18 mouse cellular contexts compared by ENCODE assay signal in the genomic region with DNA sequence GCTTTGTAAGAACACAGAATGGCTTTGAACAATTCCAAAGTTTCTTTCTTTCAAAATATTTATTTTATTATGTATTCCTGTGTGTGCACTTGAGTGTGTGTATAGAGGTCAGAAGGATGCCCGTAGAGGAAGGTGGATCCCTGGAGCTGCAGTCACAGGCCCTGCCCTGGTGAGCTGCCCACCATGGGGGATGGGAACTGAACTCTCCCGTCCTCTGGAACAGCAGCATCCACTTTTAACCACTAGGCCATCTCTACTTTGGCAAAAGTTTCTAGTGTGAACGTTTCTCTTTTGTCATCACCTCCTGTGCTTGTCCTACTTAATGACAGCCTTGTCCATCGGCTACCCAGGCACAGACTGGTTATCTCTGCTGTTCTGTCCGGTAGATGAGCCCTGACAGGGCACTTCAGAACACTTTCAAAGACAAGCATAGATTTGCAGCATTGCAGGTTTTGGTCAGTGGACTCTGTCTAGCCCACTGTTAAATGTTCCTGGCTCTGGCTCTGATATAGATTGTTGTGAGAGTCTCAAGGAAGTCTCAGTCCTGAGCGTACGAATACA. TPM values are rescaled to one million over a fixed set of nuclear protein-coding genes. Genes with fewer than 3 reads are reported as not detected.
DNase-seq lines count a peak whose midpoint lies in the region; ATAC-seq lines count a peak whose summit lies in the region.
"Had no signal": no experiment of that assay in that cellular context is flagged by ENCODE, and none has a peak within 500 bp of the region (broad histone marks: within the 10 kb centered on the region; RNA-seq: fewer than 3 reads in every experiment).

No protein-coding gene starts in this region.

- peak; percentile 16 for DNase-seq in heart, adult 8-10 months (ENCODE audit: low spot score)
- DNase-seq in heart, embryonic 10.5 days (ENCODE audit: low spot score): no peak
- DNase-seq in heart, postnatal 4 days: peak; percentile 45
- no peak for DNase-seq in gastrocnemius, postnatal 14 days
- DNase-seq: adrenal gland, postnatal 14 days; cerebellum, adult 11-12 months; cerebellum, adult 9-10 months; cerebellum, postnatal 25 days; gastrocnemius, postnatal 10 days had no signal

- H3K4me3 ChIP-seq in heart, embryonic 10.5 days: no peak overlapping the region
- H3K4me3 ChIP-seq in heart, embryonic 11.5 days (ENCODE audit: low read depth, low read length): no peak overlapping the region
- H3K4me3 ChIP-seq in heart, embryonic 14.5 days (ENCODE audit: control insufficient read depth in 1 of 2, insufficient read depth in 1 of 2, low read depth in 1 of 2, low read length in 2 of 2): no peak overlapping the region
- H3K4me3 ChIP-seq: embryonic facial prominence, embryonic 12.5 days; forebrain, embryonic 15.5 days; hindbrain, embryonic 12.5 days; intestine, embryonic 15.5 days had no signal

- H3K27me3 ChIP-seq in heart, embryonic 10.5 days (ENCODE audit: insufficient read depth, poor library complexity, severe bottlenecking): peaks cover 35% of the 10 kb centered on the region
- 0 out of 2 replicates have a peak, but pooled peaks cover 3% of the 10 kb centered on the region for H3K27me3 ChIP-seq in heart, embryonic 11.5 days (ENCODE audit: control insufficient read depth, insufficient read depth, low read length)
- no peaks in the 10 kb centered on the region for H3K27me3 ChIP-seq in heart, embryonic 14.5 days (ENCODE audit: control insufficient read depth, insufficient read depth, low read length)
- H3K27me3 ChIP-seq: CH12.LX; embryonic facial prominence, embryonic 12.5 days; forebrain, embryonic 15.5 days; hindbrain, embryonic 12.5 days; intestine, embryonic 15.5 days; Patski had no signal

- intact Hi-C loops in gastrocnemius, postnatal 14 days (cut with DNase I; ENCODE audit: low total_unique reads): no loop called here

- ATAC-seq in heart, embryonic 11.5 days (replicated peaks; ENCODE audit: insufficient number of reproducible peaks, low FRiP score, low TSS enrichment): peak; percentile 53
- peak; percentile 69 for ATAC-seq in heart, embryonic 14.5 days (ENCODE audit: insufficient number of reproducible peaks, insufficient read depth, low FRiP score, low read depth)
- ATAC-seq: activated CD4-positive, CD25-positive, alpha-beta regulatory T cell, adult 4 months; forebrain, embryonic 15.5 days; intestine, embryonic 15.5 days had no signal

- no peaks in the 10 kb centered on the region for H3K36me3 ChIP-seq in heart, embryonic 10.5 days
- no peaks in the 10 kb centered on the region for H3K36me3 ChIP-seq in heart, embryonic 11.5 days (ENCODE audit: control insufficient read depth, insufficient read depth, low read length)
- H3K36me3 ChIP-seq in heart, embryonic 14.5 days (ENCODE audit: control insufficient read depth, insufficient read depth, low read length): 0 out of 2 replicates have a peak, but pooled peaks cover 4% of the 10 kb centered on the region
- H3K36me3 ChIP-seq: embryonic facial prominence, embryonic 12.5 days; forebrain, embryonic 15.5 days; hindbrain, embryonic 12.5 days; intestine, embryonic 15.5 days had no signal

- H3K9me3 ChIP-seq in heart, embryonic 10.5 days: no peaks in the 10 kb centered on the region
- no peaks in the 10 kb centered on the region for H3K9me3 ChIP-seq in heart, embryonic 11.5 days (replicated peaks; ENCODE audit: control insufficient read depth, low read length)
- H3K9me3 ChIP-seq in heart, embryonic 14.5 days (ENCODE audit: control insufficient read depth, low read length): no peaks in the 10 kb centered on the region
- H3K9me3 ChIP-seq: embryonic facial prominence, embryonic 12.5 days; forebrain, embryonic 15.5 days; hindbrain, embryonic 12.5 days; intestine, embryonic 15.5 days had no signal

- peak overlapping the region; percentile 16; the same call in 1 of the 2 replicates for H3K4me2 ChIP-seq in heart, embryonic 11.5 days
- H3K4me2 ChIP-seq in heart, embryonic 14.5 days (ENCODE audit: low read length): no peak overlapping the region
- H3K4me2 ChIP-seq: embryonic facial prominence, embryonic 12.5 days; forebrain, embryonic 15.5 days; hindbrain, embryonic 12.5 days; intestine, embryonic 15.5 days had no signal

- no peak overlapping the region for H3K27ac ChIP-seq in heart, embryonic 10.5 days
- H3K27ac ChIP-seq in heart, embryonic 11.5 days (ENCODE audit: low read depth, low read length): no peak overlapping the region
- no peak overlapping the region for H3K27ac ChIP-seq in heart, embryonic 14.5 days (replicated peaks in 1 of 2; ENCODE audit: control insufficient read depth in 1 of 2, insufficient read depth in 1 of 2, low read depth in 2 of 2, low read length in 2 of 2)
- H3K27ac ChIP-seq: embryonic facial prominence, embryonic 12.5 days; forebrain, embryonic 15.5 days; hindbrain, embryonic 12.5 days; intestine, embryonic 15.5 days had no signal

- WGBS in heart, embryonic 10.5 days: 33% methylated on average over 7 of the region's 7 CpGs
- 37% methylated on average over 7 of the region's 7 CpGs for WGBS in heart, embryonic 11.5 days (ENCODE audit: insufficient replicate concordance)
- 26% methylated on average over 7 of the region's 7 CpGs for WGBS in heart, embryonic 14.5 days

- H3K9ac ChIP-seq in heart, embryonic 11.5 days (ENCODE audit: low read depth, low read length): no peak overlapping the region
- no peak overlapping the region for H3K9ac ChIP-seq in heart, embryonic 14.5 days (ENCODE audit: low read length)
- H3K9ac ChIP-seq: embryonic facial prominence, embryonic 12.5 days; forebrain, embryonic 15.5 days; hindbrain, embryonic 12.5 days; intestine, embryonic 15.5 days had no signal

- peaks cover 51% of the 10 kb centered on the region for H3K4me1 ChIP-seq in heart, embryonic 10.5 days
- peaks cover 36% of the 10 kb centered on the region for H3K4me1 ChIP-seq in heart, embryonic 11.5 days (ENCODE audit: control insufficient read depth, insufficient read depth, low read length)
- peaks cover 21 to 39% of the 10 kb centered on the region in 2 experiments for H3K4me1 ChIP-seq in heart, embryonic 14.5 days (ENCODE audit: control insufficient read depth in 2 of 2, insufficient read depth in 2 of 2, low read length in 2 of 2)

RNA-seq across cellular contexts. Expression of a gene that starts 56.9 kb away (rescaled TPM):
- total RNA-seq in heart, adult 8-10 months (2022): 10 to 100 TPM; 25.0 to 27.2 (median 26.2) TPM
- polyA plus RNA-seq in heart, embryonic 10.5 days (2016; fragmentation: Nextera tagmentation; extraction: Ambion mirVana): 6.1 and 8.4 TPM in 2 replicates
- 7.4 and 8.2 TPM in 2 replicates for polyA plus RNA-seq in heart, embryonic 11.5 days (2014; fragmentation: Nextera tagmentation; extraction: Ambion mirVana)
- 8.7 and 9.1 TPM in 2 replicates for polyA plus RNA-seq in heart, embryonic 14.5 days (2014; fragmentation: Nextera tagmentation; extraction: Ambion mirVana)
- 10 to 100 TPM; 40.5 to 41.6 TPM for total RNA-seq in heart, postnatal 4 days (2021)
- 10 to 100 TPM; 30.0 to 31.4 TPM for total RNA-seq in gastrocnemius, postnatal 14 days (2021)

Comparison
In these comparisons a context has a peak if more than half of its experiments do, and no peak if none do; other contexts are left out.
1. DNase-seq: peak in heart, adult 8-10 months (single experiment) and heart, postnatal 4 days (single experiment); none in heart, embryonic 10.5 days (single experiment) and gastrocnemius, postnatal 14 days (single experiment).